Mouse (Mus musculus): ENCODE measurements around the gene Bag3.

DNA sequence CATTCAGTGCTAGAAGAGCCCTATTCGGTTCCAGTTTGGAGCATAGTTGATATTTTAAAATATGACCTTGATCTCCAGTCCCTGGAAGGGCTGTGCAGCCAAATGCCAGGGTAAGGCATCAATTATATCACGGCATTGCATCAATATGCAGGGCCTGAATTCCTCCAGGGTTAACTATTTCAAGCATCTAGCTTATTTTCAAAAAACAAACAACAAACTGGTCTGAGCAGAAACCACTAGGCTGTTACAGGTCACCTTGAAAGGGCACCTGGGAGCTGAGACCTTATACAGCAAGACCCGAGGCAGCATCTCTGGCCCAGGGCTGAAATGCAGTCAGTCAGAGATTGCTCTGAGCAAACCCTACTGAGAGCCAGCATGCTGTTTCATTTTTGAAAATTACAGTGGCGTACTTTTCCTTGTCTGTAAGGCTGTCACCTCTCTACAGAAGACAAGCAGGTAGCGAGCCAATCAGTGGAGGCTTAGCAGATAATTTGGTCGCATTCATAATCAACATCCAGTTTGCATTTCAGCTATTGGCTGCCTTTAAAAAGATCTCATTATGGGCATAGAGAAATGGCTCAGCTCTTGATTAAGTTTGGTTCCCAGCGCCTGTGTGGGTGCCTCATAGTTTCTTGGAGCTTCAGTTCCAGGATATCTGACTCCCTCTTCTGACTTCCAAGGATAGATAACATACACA is 21.3 kb downstream of the Bag3 start:
- TF ChIP-seq CTCF (conservative IDR thresholded peaks at IDR 0.05; ENCODE audit: low read length) (no peak), POU5F1 (IDR thresholded peaks at IDR 0.05; ENCODE audit: borderline replicate concordance, low read length) (no peak)
